Comparison of ENCODE assay signal across 8 mouse cellular contexts in genomic region chr13:96670406-96671077, GRCm38 (mm10). TPM values are rescaled to one million over a fixed set of nuclear protein-coding genes. Genes with fewer than 3 reads are reported as not detected.
DNase-seq lines count a peak whose midpoint lies in the region; ATAC-seq lines count a peak whose summit lies in the region.

Gene Hmgcr, minus strand, starts transcription at chr13:96670936.

- H3K27ac ChIP-seq in forebrain, embryonic 14.5 days (ENCODE audit: low read depth, low read length) = peak within 1 kb of the TSS; percentile 96
- H3K27ac ChIP-seq in neural tube, embryonic 15.5 days (replicated peaks) = peak within 1 kb of the TSS; percentile 97

- peak; percentile 96 for DNase-seq in ES-CJ7 (ENCODE audit: low read depth, low spot score)
- peak; percentile 97 for DNase-seq in cerebellum, adult 11 months
- peak; percentile 99 for DNase-seq in forebrain, embryonic 14.5 days (ENCODE audit: low spot score)
- peak; percentile 96 to 97 for DNase-seq in heart, postnatal 14 days
- DNase-seq in layer of hippocampus, adult 11-12 months (ENCODE audit: low spot score) = peak; percentile 99
- DNase-seq in lung, adult 18-20 months = peak; percentile 99
- peak; percentile 99 for DNase-seq in testis, postnatal 14 days (ENCODE audit: low spot score)

- intact Hi-C loops in heart, postnatal 14 days (cut with DNase I) = no loop called here

- ATAC-seq in forebrain, embryonic 14.5 days = peak; percentile 100
- peak; percentile 100 for ATAC-seq in neural tube, embryonic 15.5 days (ENCODE audit: low FRiP score)

- H3K27me3 ChIP-seq in forebrain, embryonic 14.5 days (replicated peaks; ENCODE audit: control insufficient read depth, insufficient read depth, low read length) = no peaks in the 10 kb centered on the region
- H3K27me3 ChIP-seq in neural tube, embryonic 15.5 days (replicated peaks) = no peaks in the 10 kb centered on the region

- H3K9me3 ChIP-seq in forebrain, embryonic 14.5 days (replicated peaks; ENCODE audit: control insufficient read depth, low read length) = no peaks in the 10 kb centered on the region
- H3K9me3 ChIP-seq in neural tube, embryonic 15.5 days (replicated peaks) = no peaks in the 10 kb centered on the region

- peak within 1 kb of the TSS; percentile 98 for H3K9ac ChIP-seq in forebrain, embryonic 14.5 days (ENCODE audit: low read length)
- peak within 1 kb of the TSS; percentile 94 for H3K9ac ChIP-seq in neural tube, embryonic 15.5 days (replicated peaks)

- peak within 1 kb of the TSS; percentile 86 for H3K4me2 ChIP-seq in forebrain, embryonic 14.5 days (ENCODE audit: low read length)
- peak within 1 kb of the TSS; percentile 72 for H3K4me2 ChIP-seq in neural tube, embryonic 15.5 days

- under 1% methylated on average over 70 of the region's 70 CpGs for WGBS in forebrain, embryonic 14.5 days
- under 1% methylated on average over 70 of the region's 70 CpGs for WGBS in neural tube, embryonic 15.5 days

- peak within 1 kb of the TSS; percentile 93 for H3K4me3 ChIP-seq in forebrain, embryonic 14.5 days (ENCODE audit: low read depth, low read length)
- H3K4me3 ChIP-seq in neural tube, embryonic 15.5 days (replicated peaks) = peak within 1 kb of the TSS; percentile 70

- H3K4me1 ChIP-seq in forebrain, embryonic 14.5 days (ENCODE audit: control insufficient read depth, insufficient read depth, low read length) = peaks cover 24% of the 10 kb centered on the region
- H3K4me1 ChIP-seq in neural tube, embryonic 15.5 days = peaks cover 39% of the 10 kb centered on the region

- peaks cover 10% of the 10 kb centered on the region for H3K36me3 ChIP-seq in forebrain, embryonic 14.5 days (ENCODE audit: control insufficient read depth, insufficient read depth, low read length)
- 0 out of 2 replicates have a peak, but pooled peaks cover 5% of the 10 kb centered on the region for H3K36me3 ChIP-seq in neural tube, embryonic 15.5 days

RNA-seq across cellular contexts. Expression of gene Hmgcr, which starts in this region (rescaled TPM):
- polyA plus RNA-seq in forebrain, embryonic 14.5 days (2014; fragmentation: Nextera tagmentation; extraction: Ambion mirVana) = 181 and 194 TPM in 2 replicates
- 10 to 100 TPM; 16.3 TPM for total RNA-seq in heart, postnatal 14 days (2021)
- polyA plus RNA-seq in neural tube, embryonic 15.5 days (2015; fragmentation: Nextera tagmentation; extraction: Ambion mirVana) = 136 and 156 TPM in 2 replicates

Comparison
In these comparisons a context has a peak if more than half of its experiments do, and no peak if none do; other contexts are left out.
1. Peak in every context shown above with its lines: DNase-seq, ATAC-seq, H3K4me3 ChIP-seq and H3K27ac ChIP-seq.